In genomic region chr11:51763955-51764354, GRCm38 (mm10) we compare ENCODE assay signal across 8 mouse cellular contexts. TPM values are rescaled to one million over a fixed set of nuclear protein-coding genes. Genes with fewer than 3 reads are reported as not detected.
DNase-seq lines count a peak whose midpoint lies in the region; ATAC-seq lines count a peak whose summit lies in the region.

No protein-coding gene starts in this region.

- no peak for DNase-seq in lung, adult 18-20 months
- DNase-seq in forebrain, embryonic 11.5 days (ENCODE audit: low spot score): no peak
- DNase-seq in liver, embryonic 11.5 days (ENCODE audit: low spot score): no peak
- no peak for DNase-seq in cerebellum, adult 11 months
- DNase-seq in embryo, embryonic 11 days: no peak
- DNase-seq in right cerebral cortex, postnatal 25 days: no peak

- H3K4me1 ChIP-seq in lung, embryonic 16.5 days (replicated peaks; ENCODE audit: control insufficient read depth, insufficient read depth, low read length): peaks cover 10% of the 10 kb centered on the region
- H3K4me1 ChIP-seq in forebrain, embryonic 11.5 days (replicated peaks; ENCODE audit: control insufficient read depth, insufficient read depth, low read length): peaks cover 2% of the 10 kb centered on the region; the same call in 1 of the 2 replicates
- peaks cover 20% of the 10 kb centered on the region for H3K4me1 ChIP-seq in liver, embryonic 11.5 days (replicated peaks; ENCODE audit: control insufficient read depth, insufficient read depth, low read length)
- peaks cover 6% of the 10 kb centered on the region; the same call in 1 of the 2 replicates for H3K4me1 ChIP-seq in stomach, embryonic 14.5 days (ENCODE audit: control insufficient read depth, insufficient read depth, low read length)

- peak overlapping the region; percentile 87 for H3K9ac ChIP-seq in lung, embryonic 16.5 days (ENCODE audit: low read length)
- peak overlapping the region; percentile 75 for H3K9ac ChIP-seq in forebrain, embryonic 11.5 days (ENCODE audit: low read length)
- H3K9ac ChIP-seq in liver, embryonic 11.5 days (ENCODE audit: low read depth, low read length): peak overlapping the region; percentile 85
- H3K9ac ChIP-seq in stomach, embryonic 14.5 days (replicated peaks; ENCODE audit: low read depth, low read length): peak overlapping the region; percentile 75

- no peaks in the 10 kb centered on the region for H3K27me3 ChIP-seq in lung, embryonic 16.5 days (ENCODE audit: control insufficient read depth, insufficient read depth, low read depth, low read length)
- H3K27me3 ChIP-seq in forebrain, embryonic 11.5 days (ENCODE audit: control insufficient read depth, insufficient read depth, low read length): no peaks in the 10 kb centered on the region
- no peaks in the 10 kb centered on the region for H3K27me3 ChIP-seq in liver, embryonic 11.5 days (replicated peaks; ENCODE audit: control insufficient read depth, insufficient read depth, low read length)
- no peaks in the 10 kb centered on the region for H3K27me3 ChIP-seq in stomach, embryonic 14.5 days (ENCODE audit: control insufficient read depth, insufficient read depth, low read length)

- no peaks in the 10 kb centered on the region for H3K36me3 ChIP-seq in lung, embryonic 16.5 days (ENCODE audit: control insufficient read depth, insufficient read depth, low read length)
- no peaks in the 10 kb centered on the region for H3K36me3 ChIP-seq in forebrain, embryonic 11.5 days (ENCODE audit: control insufficient read depth, insufficient read depth, low read length)
- H3K36me3 ChIP-seq in liver, embryonic 11.5 days (ENCODE audit: control insufficient read depth, insufficient read depth, low read length): no peaks in the 10 kb centered on the region
- H3K36me3 ChIP-seq in stomach, embryonic 14.5 days (ENCODE audit: control insufficient read depth, insufficient read depth, low read length): no peaks in the 10 kb centered on the region

- ATAC-seq in lung, embryonic 16.5 days (ENCODE audit: low read depth): no peak
- no peak for ATAC-seq in forebrain, embryonic 11.5 days (replicated peaks; ENCODE audit: low FRiP score)
- no peak; the same call in 1 of the 2 replicates for ATAC-seq in liver, embryonic 11.5 days (replicated peaks; ENCODE audit: low FRiP score)
- ATAC-seq in stomach, embryonic 14.5 days (ENCODE audit: insufficient number of reproducible peaks, insufficient read depth, low FRiP score, low read depth): no peak

- peak overlapping the region; percentile 67 for H3K4me2 ChIP-seq in lung, embryonic 16.5 days (ENCODE audit: low read depth, low read length)
- H3K4me2 ChIP-seq in forebrain, embryonic 11.5 days (ENCODE audit: low read depth, low read length, severe bottlenecking): peak overlapping the region; percentile 92
- H3K4me2 ChIP-seq in liver, embryonic 11.5 days: peak overlapping the region; percentile 69
- peak overlapping the region; percentile 85 for H3K4me2 ChIP-seq in stomach, embryonic 14.5 days (replicated peaks; ENCODE audit: low read depth, low read length)

- H3K9me3 ChIP-seq in lung, embryonic 16.5 days (ENCODE audit: control insufficient read depth, low read length): no peaks in the 10 kb centered on the region
- H3K9me3 ChIP-seq in forebrain, embryonic 11.5 days (ENCODE audit: control insufficient read depth, low read length): no peaks in the 10 kb centered on the region
- H3K9me3 ChIP-seq in liver, embryonic 11.5 days (ENCODE audit: control insufficient read depth, low read length): no peaks in the 10 kb centered on the region
- no peaks in the 10 kb centered on the region for H3K9me3 ChIP-seq in stomach, embryonic 14.5 days (ENCODE audit: control insufficient read depth, low read depth, low read length)

- WGBS in lung, embryonic 16.5 days: 5% methylated on average over 13 of the region's 13 CpGs
- WGBS in forebrain, embryonic 11.5 days: 8% methylated on average over 13 of the region's 13 CpGs
- WGBS in liver, embryonic 11.5 days: 3% methylated on average over 13 of the region's 13 CpGs
- WGBS in stomach, embryonic 14.5 days: 3% methylated on average over 13 of the region's 13 CpGs

- H3K27ac ChIP-seq in lung, embryonic 16.5 days (ENCODE audit: low read length): no peak overlapping the region
- H3K27ac ChIP-seq in forebrain, embryonic 11.5 days (ENCODE audit: low read depth, low read length): no peak overlapping the region
- H3K27ac ChIP-seq in liver, embryonic 11.5 days (ENCODE audit: low read depth, low read length): peak overlapping the region; percentile 41; the same call in 1 of the 2 replicates
- H3K27ac ChIP-seq in stomach, embryonic 14.5 days (ENCODE audit: low read length): no peak overlapping the region

- H3K4me3 ChIP-seq in lung, embryonic 16.5 days (ENCODE audit: low read length): peak overlapping the region; percentile 82
- H3K4me3 ChIP-seq in forebrain, embryonic 11.5 days (ENCODE audit: low read depth, low read length): peak overlapping the region; percentile 86
- H3K4me3 ChIP-seq in liver, embryonic 11.5 days (ENCODE audit: low read depth, low read length): peak overlapping the region; percentile 96
- peak overlapping the region; percentile 82 for H3K4me3 ChIP-seq in stomach, embryonic 14.5 days (ENCODE audit: low read depth, low read length)

RNA-seq across cellular contexts. Expression of gene Sar1b, which starts 0.5 kb away (rescaled TPM):
- 110 TPM in 2 replicates for polyA plus RNA-seq in lung, embryonic 16.5 days (2015; fragmentation: Nextera tagmentation; extraction: Ambion mirVana)
- polyA plus RNA-seq in forebrain, embryonic 11.5 days (2014; fragmentation: Nextera tagmentation; extraction: Ambion mirVana): 113 and 116 TPM in 2 replicates
- polyA plus RNA-seq in liver, embryonic 11.5 days (2014; fragmentation: Nextera tagmentation; extraction: Ambion mirVana): 110 and 122 TPM in 2 replicates
- polyA plus RNA-seq in stomach, embryonic 14.5 days (2014; fragmentation: Nextera tagmentation; extraction: Ambion mirVana): 109 and 111 TPM in 2 replicates

RNA-seq across cellular contexts. Expression of gene Sec24a, which starts 0.5 kb away (rescaled TPM):
- polyA plus RNA-seq in lung, embryonic 16.5 days (2015; fragmentation: Nextera tagmentation; extraction: Ambion mirVana): 12.4 and 13.1 TPM in 2 replicates
- 15.2 and 18.5 TPM in 2 replicates for polyA plus RNA-seq in forebrain, embryonic 11.5 days (2014; fragmentation: Nextera tagmentation; extraction: Ambion mirVana)
- polyA plus RNA-seq in liver, embryonic 11.5 days (2014; fragmentation: Nextera tagmentation; extraction: Ambion mirVana): 16.8 and 18.1 TPM in 2 replicates
- polyA plus RNA-seq in stomach, embryonic 14.5 days (2014; fragmentation: Nextera tagmentation; extraction: Ambion mirVana): 19.0 and 19.7 TPM in 2 replicates
